Mouse (Mus musculus): ENCODE measurements at regions not wholly inside any gene's neighbourhood (a gene's known extent, or its start where the extent isn't known, plus 50 kb on each side); places are given as distances from the start of the nearest gene placed in this dataset.
"Not testable (repeated sequence)": the region's sequence is repeated elsewhere in the genome, so short reads cannot be mapped to it uniquely, and the experiment has no call there.

- Histone ChIP-seq H3K4me1 (replicated peaks; ENCODE audit: control insufficient read depth, insufficient read depth, low read length) (no peaks in the 10 kb centered on the region), H3K9me3 (ENCODE audit: control insufficient read depth, low read length) (no peaks in the 10 kb centered on the region), H3K4me2 (ENCODE audit: low read length) (no peak overlapping the region), H3K27me3 (replicated peaks; ENCODE audit: control insufficient read depth, insufficient read depth, low read length) (no peaks in the 10 kb centered on the region), H3K36me3 (ENCODE audit: control insufficient read depth, insufficient read depth) (no peaks in the 10 kb centered on the region), H3K9ac (replicated peaks; ENCODE audit: low read depth, low read length) (no peak overlapping the region), H3K27ac (ENCODE audit: low read length) (no peak overlapping the region), H3K4me3 (replicated peaks; ENCODE audit: low read length) (no peak overlapping the region)
- ATAC-seq, result no peak
- WGBS, result 78% methylated on average over 5 of the region's 5 CpGs
Measured at GRCm38 (mm10) chr3:34745181-34745736, 95.1 kb downstream of the Sox2 start.

GRCm38 (mm10) chr3:34747499-34748093 lies 97.4 kb downstream of the Sox2 start:
- H3K9ac ChIP-seq (replicated peaks; ENCODE audit: low read depth, low read length), result no peak overlapping the region
- no peaks in the 10 kb centered on the region for H3K27me3 ChIP-seq (replicated peaks; ENCODE audit: control insufficient read depth, insufficient read depth, low read length)
- H3K36me3 ChIP-seq (ENCODE audit: control insufficient read depth, insufficient read depth), result no peaks in the 10 kb centered on the region
- ATAC-seq, result no peak
- no peaks in the 10 kb centered on the region for H3K9me3 ChIP-seq (ENCODE audit: control insufficient read depth, low read length)
- H3K4me1 ChIP-seq (replicated peaks; ENCODE audit: control insufficient read depth, insufficient read depth, low read length), result no peaks in the 10 kb centered on the region
- H3K4me2 ChIP-seq (ENCODE audit: low read length), result no peak overlapping the region
- 85% methylated on average over 10 of the region's 10 CpGs for WGBS
- no peak overlapping the region for H3K4me3 ChIP-seq (replicated peaks; ENCODE audit: low read length)
- H3K27ac ChIP-seq (ENCODE audit: low read length), result no peak overlapping the region

GRCm38 (mm10) chr3:34749989-34750388 lies 99.8 kb downstream of the Sox2 start:
- no peak overlapping the region for H3K4me2 ChIP-seq (ENCODE audit: low read length)
- H3K36me3 ChIP-seq (ENCODE audit: control insufficient read depth, insufficient read depth), result no peaks in the 10 kb centered on the region
- WGBS, result 67% methylated on average over 7 of the region's 7 CpGs
- no peak overlapping the region for H3K4me3 ChIP-seq (replicated peaks; ENCODE audit: low read length)
- H3K9ac ChIP-seq (replicated peaks; ENCODE audit: low read depth, low read length), result no peak overlapping the region
- H3K27ac ChIP-seq (ENCODE audit: low read length), result no peak overlapping the region
- ATAC-seq, result no peak
- H3K27me3 ChIP-seq (replicated peaks; ENCODE audit: control insufficient read depth, insufficient read depth, low read length), result no peaks in the 10 kb centered on the region
- H3K9me3 ChIP-seq (ENCODE audit: control insufficient read depth, low read length), result no peaks in the 10 kb centered on the region
- H3K4me1 ChIP-seq (replicated peaks; ENCODE audit: control insufficient read depth, insufficient read depth, low read length), result no peaks in the 10 kb centered on the region

GRCm38 (mm10) chr3:34751551-34751950 lies 101.3 kb downstream of the Sox2 start:
- H3K27ac ChIP-seq (ENCODE audit: low read length), result no peak overlapping the region
- H3K27me3 ChIP-seq (replicated peaks; ENCODE audit: control insufficient read depth, insufficient read depth, low read length), result no peaks in the 10 kb centered on the region
- no peak overlapping the region for H3K4me3 ChIP-seq (replicated peaks; ENCODE audit: low read length)
- no peaks in the 10 kb centered on the region for H3K36me3 ChIP-seq (ENCODE audit: control insufficient read depth, insufficient read depth)
- peak; percentile 64; the same call in 1 of the 2 replicates for ATAC-seq
- no peaks in the 10 kb centered on the region for H3K9me3 ChIP-seq (ENCODE audit: control insufficient read depth, low read length)
- no peak overlapping the region for H3K9ac ChIP-seq (replicated peaks; ENCODE audit: low read depth, low read length)
- H3K4me2 ChIP-seq (ENCODE audit: low read length), result no peak overlapping the region
- H3K4me1 ChIP-seq (replicated peaks; ENCODE audit: control insufficient read depth, insufficient read depth, low read length), result no peaks in the 10 kb centered on the region
- WGBS, result 49% methylated on average over 5 of the region's 5 CpGs

- Histone ChIP-seq H3K9me3 (ENCODE audit: control insufficient read depth, low read length) (no peaks in the 10 kb centered on the region), H3K27ac (ENCODE audit: low read length) (no peak overlapping the region), H3K36me3 (ENCODE audit: control insufficient read depth, insufficient read depth) (no peaks in the 10 kb centered on the region), H3K4me2 (ENCODE audit: low read length) (no peak overlapping the region), H3K27me3 (replicated peaks; ENCODE audit: control insufficient read depth, insufficient read depth, low read length) (no peaks in the 10 kb centered on the region), H3K4me3 (replicated peaks; ENCODE audit: low read length) (no peak overlapping the region), H3K4me1 (replicated peaks; ENCODE audit: control insufficient read depth, insufficient read depth, low read length) (no peaks in the 10 kb centered on the region), H3K9ac (replicated peaks; ENCODE audit: low read depth, low read length) (no peak overlapping the region)
- 79% methylated on average over 8 of the region's 8 CpGs for WGBS
- ATAC-seq, result no peak
Measured at GRCm38 (mm10) chr3:34753557-34753956, 103.4 kb downstream of the Sox2 start.

GRCm38 (mm10) chr3:34754781-34755180 lies 104.6 kb downstream of the Sox2 start:
- Histone ChIP-seq H3K36me3 (ENCODE audit: control insufficient read depth, insufficient read depth) (no peaks in the 10 kb centered on the region), H3K27ac (ENCODE audit: low read length) (no peak overlapping the region), H3K9me3 (ENCODE audit: control insufficient read depth, low read length) (no peaks in the 10 kb centered on the region), H3K4me1 (replicated peaks; ENCODE audit: control insufficient read depth, insufficient read depth, low read length) (no peaks in the 10 kb centered on the region), H3K4me2 (ENCODE audit: low read length) (no peak overlapping the region), H3K4me3 (replicated peaks; ENCODE audit: low read length) (no peak overlapping the region), H3K27me3 (replicated peaks; ENCODE audit: control insufficient read depth, insufficient read depth, low read length) (no peaks in the 10 kb centered on the region), H3K9ac (replicated peaks; ENCODE audit: low read depth, low read length) (no peak overlapping the region)
- 91% methylated on average over 6 of the region's 6 CpGs for WGBS
- no peak for ATAC-seq

- H3K27me3 ChIP-seq (replicated peaks; ENCODE audit: control insufficient read depth, insufficient read depth, low read length); H3K36me3 ChIP-seq (ENCODE audit: control insufficient read depth, insufficient read depth); H3K9me3 ChIP-seq (ENCODE audit: control insufficient read depth, low read length); ATAC-seq; H3K4me2 ChIP-seq (ENCODE audit: low read length); H3K27ac ChIP-seq (ENCODE audit: low read length); H3K4me3 ChIP-seq (replicated peaks; ENCODE audit: low read length); H3K9ac ChIP-seq (replicated peaks; ENCODE audit: low read depth, low read length); H3K4me1 ChIP-seq (replicated peaks; ENCODE audit: control insufficient read depth, insufficient read depth, low read length): not testable (repeated sequence)
- 99% methylated on average over 5 of the region's 5 CpGs for WGBS
Measured at GRCm38 (mm10) chr3:34755282-34755681, 105.1 kb downstream of the Sox2 start.

GRCm38 (mm10) chr3:34756632-34757031 lies 106.4 kb downstream of the Sox2 start:
- H3K36me3 ChIP-seq (ENCODE audit: control insufficient read depth, insufficient read depth), result no peaks in the 10 kb centered on the region
- H3K4me3 ChIP-seq (replicated peaks; ENCODE audit: low read length), result no peak overlapping the region
- H3K27me3 ChIP-seq (replicated peaks; ENCODE audit: control insufficient read depth, insufficient read depth, low read length), result no peaks in the 10 kb centered on the region
- ATAC-seq, result no peak
- no peak overlapping the region for H3K9ac ChIP-seq (replicated peaks; ENCODE audit: low read depth, low read length)
- WGBS, result 33% methylated on average over 7 of the region's 7 CpGs
- no peak overlapping the region for H3K4me2 ChIP-seq (ENCODE audit: low read length)
- no peaks in the 10 kb centered on the region for H3K4me1 ChIP-seq (replicated peaks; ENCODE audit: control insufficient read depth, insufficient read depth, low read length)
- H3K27ac ChIP-seq (ENCODE audit: low read length), result no peak overlapping the region
- no peaks in the 10 kb centered on the region for H3K9me3 ChIP-seq (ENCODE audit: control insufficient read depth, low read length)

- H3K9ac ChIP-seq (replicated peaks; ENCODE audit: low read depth, low read length), result no peak overlapping the region
- H3K9me3 ChIP-seq (ENCODE audit: control insufficient read depth, low read length), result no peaks in the 10 kb centered on the region
- no peak overlapping the region for H3K4me2 ChIP-seq (ENCODE audit: low read length)
- ATAC-seq, result no peak
- H3K27ac ChIP-seq (ENCODE audit: low read length), result no peak overlapping the region
- no peak overlapping the region for H3K4me3 ChIP-seq (replicated peaks; ENCODE audit: low read length)
- WGBS, result 89% methylated on average over 6 of the region's 6 CpGs
- H3K36me3 ChIP-seq (ENCODE audit: control insufficient read depth, insufficient read depth), result no peaks in the 10 kb centered on the region
- H3K27me3 ChIP-seq (replicated peaks; ENCODE audit: control insufficient read depth, insufficient read depth, low read length), result no peaks in the 10 kb centered on the region
- no peaks in the 10 kb centered on the region for H3K4me1 ChIP-seq (replicated peaks; ENCODE audit: control insufficient read depth, insufficient read depth, low read length)
Measured at GRCm38 (mm10) chr3:34757130-34757529, 106.9 kb downstream of the Sox2 start.
